Mouse (Mus musculus) layer of hippocampus, postnatal 14 days (tissue): ENCODE measurements around the gene Scamp1. TPM values are rescaled to one million over a fixed set of nuclear protein-coding genes. Genes with fewer than 3 reads are reported as not detected.

ENCODE experiments used
- DNase-seq, 2 experiments: peaks; one replicate each; pipeline ENCODE4 v3.0.0; 2021 to 2022; ENCODE audit warnings: low spot score in 2 of 2, mixed read lengths in 1 of 2
- total RNA-seq, 2 experiments: library from RNA; stranded (reverse); gene quantifications; 2 replicates each; pipeline ENCODE4 v1.2.3; 2021

Scamp1 gene
- total RNA-seq, 2 experiments from 2014 or later = 180 to 182 TPM

- no peak for DNase-seq
Measured at GRCm38 (mm10) chr13:94180477-94181420, 104.9 kb downstream of the Scamp1 start.

- DNase-seq = peak; percentile 82 to 93
Measured at GRCm38 (mm10) chr13:94178401-94179040, 107.1 kb downstream of the Scamp1 start.

GRCm38 (mm10) chr13:94177148-94177547 lies 108.5 kb downstream of the Scamp1 start:
- peak in 1 of 2 experiments; percentile 60 for DNase-seq

DNA sequence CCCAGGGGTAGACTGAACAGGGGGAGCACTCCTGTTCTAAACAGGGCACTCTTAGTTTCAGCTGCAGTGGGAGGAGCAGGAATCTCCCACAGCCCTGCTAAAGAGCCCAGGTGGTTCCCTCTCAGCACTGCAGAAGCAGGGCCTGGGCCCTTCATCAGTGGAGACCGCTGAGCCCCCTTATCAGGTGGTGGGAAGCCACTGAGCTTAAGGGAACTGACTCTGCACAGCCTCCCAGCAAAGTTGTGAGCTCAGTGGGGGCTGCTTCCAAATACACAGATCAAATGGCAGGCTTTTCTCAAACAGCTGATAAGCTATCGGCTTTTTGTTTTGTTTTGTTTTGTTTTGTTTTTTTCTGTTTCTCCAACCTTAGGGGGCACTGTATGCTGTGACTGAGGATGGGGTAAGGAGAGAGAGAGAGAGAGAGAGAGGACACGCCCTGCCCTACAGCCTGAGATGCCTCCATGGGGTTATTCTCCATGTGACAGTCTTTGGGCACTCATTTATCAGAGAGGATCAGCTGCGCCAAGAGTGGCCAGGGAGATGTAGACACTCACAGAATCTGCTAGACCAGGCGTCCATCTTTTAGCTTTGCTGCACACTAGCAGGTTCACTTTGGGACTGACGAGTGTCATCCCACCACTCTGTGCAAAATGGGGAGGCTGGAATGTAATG lies 110.1 kb downstream of the Scamp1 start:
- no peak for DNase-seq

DNA sequence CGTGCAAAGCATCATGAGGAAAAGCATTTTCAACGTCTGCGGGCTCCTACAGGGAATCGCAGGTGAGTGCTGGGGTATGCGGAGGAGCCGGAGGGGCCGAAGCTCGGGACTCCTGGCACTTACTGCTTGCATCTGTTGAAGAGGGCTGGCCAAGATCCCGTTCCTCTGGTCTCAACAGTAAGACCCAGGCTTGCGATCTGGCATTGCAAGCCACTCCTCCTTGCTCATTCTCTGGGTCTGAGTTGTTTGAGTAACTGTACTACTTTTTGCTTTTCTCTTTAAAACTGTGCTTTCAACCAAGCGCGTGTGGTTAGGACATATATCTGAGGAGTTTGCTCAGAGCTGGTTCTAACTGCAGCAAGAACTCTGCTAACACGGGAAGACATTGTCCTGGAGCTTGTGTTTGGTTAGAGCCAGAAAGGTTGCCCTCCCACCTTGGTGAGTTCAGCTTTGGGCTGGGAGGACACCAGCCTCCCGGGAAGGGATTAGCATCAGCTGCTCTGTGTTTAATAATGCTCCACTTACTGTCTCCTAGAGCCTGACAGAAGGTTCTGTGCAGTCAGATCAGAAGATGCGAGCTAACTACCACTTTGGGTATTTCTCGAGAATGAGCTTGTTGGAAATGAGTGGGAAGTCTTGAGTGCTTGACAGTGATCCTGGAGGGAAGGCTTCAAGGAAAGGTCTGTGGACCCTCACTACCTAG lies 110.9 kb downstream of the Scamp1 start:
- DNase-seq = no peak

- DNase-seq = peak in 1 of 2 experiments; percentile 48
Measured at GRCm38 (mm10) chr13:94173633-94174576, 111.8 kb downstream of the Scamp1 start.

- no peak for DNase-seq
Measured at GRCm38 (mm10) chr13:94172533-94173310, 112.9 kb downstream of the Scamp1 start.

- DNase-seq = no peak
Measured at GRCm38 (mm10) chr13:94171612-94172011, 114.0 kb downstream of the Scamp1 start.

DNA sequence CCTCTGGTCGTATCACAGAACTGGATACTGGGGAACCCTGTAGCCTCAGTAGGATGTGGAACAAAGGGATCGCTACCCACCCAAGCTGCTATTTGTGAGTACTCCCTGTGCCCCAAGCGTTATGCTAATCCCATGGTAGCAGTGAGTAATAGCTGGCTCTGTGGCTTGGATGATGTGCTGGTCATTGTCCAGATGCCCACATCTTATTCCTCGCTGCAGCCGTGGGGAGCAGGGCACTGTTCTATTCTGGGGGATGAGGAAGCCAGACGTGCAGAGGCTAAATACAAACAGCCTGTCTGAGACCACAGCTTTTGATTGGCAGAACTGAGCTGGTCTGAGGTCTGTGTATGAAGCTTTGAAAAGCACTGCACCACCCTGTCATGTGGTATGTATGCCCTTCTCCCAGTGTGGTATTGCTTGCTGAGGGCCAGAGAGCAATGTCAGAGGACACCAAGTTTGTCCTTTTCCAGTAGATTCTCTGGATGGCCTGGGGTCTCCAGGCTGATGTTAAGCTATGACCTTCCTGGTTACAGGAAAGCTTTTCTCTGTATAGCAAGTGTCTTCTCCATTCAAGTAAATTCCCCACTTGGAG lies 116.2 kb downstream of the Scamp1 start:
- DNase-seq = no peak

DNA sequence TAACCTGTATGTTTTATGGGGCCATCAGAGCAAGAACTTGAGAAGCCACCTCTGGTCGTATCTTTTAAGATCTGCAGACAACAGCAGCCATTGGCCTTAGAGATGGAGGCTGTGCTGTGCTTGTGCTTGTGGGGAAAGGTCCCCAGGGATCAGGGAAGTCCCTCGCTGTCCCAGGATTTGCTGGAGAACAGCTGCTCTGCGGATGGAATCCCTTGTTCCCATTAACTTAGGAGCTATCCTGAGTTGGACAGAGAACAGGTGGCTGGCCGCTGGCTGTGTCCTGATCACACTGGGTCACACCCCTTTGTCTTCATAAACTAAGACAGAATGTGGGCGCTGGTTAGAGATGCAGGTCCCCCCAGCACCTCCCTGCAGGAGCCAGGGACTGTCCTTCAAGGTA lies 117.3 kb downstream of the Scamp1 start:
- DNase-seq = no peak

DNA sequence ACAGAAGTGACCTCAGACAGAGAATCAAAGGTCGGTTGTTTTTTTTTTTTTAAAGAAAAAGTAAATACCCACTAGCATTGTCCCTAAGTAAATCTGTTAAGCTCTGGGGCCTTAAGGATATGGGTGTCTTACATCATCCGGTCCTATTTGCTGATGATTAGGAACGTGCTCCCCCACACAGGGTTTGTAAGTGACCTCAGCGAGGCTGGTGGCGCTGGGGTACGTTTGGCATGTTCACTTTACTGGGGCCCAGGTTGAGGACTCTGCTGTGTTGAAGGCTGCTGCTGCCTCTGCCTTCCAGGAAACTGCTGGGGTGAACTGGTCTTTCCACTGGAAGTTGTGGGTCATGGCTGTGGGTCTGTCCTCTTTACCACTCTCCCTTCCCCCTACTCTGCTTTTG lies 121.2 kb downstream of the Scamp1 start:
- no peak for DNase-seq

DNA sequence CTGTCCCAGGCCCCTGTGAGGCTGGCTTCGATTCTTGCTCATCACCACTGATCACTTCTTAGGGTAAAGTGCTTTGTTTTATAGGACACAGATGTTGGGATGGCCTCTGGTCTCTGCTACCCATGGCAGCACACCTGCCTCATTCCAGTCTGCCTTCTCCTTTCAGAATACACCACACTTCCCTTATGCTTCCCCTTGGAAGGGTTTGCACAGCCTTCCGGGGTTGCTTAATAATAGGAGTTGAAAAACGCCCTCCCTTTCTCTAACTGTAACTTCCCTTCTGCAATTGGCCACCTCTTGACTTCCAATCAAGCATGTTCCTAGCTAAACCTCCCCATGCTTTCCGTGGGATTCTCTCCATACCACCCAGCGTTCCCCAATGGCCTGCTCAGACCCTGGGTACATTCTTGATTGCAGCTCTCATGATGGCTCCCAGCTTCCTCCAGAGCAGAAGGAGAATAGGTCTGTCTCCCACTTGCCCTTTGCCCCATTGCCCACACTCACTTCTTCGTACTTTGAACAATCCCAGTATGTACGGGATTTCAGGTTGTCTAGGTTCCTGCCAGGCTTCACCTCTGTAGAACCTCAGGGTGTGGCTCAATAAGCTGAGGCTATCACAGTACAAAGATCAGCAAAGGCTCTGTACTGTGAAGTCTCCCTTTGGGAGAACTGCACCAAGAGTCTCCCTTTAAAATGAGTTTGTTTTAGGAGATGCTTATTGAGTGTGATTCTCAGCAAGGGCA lies 126.0 kb downstream of the Scamp1 start:
- DNase-seq = no peak

DNA sequence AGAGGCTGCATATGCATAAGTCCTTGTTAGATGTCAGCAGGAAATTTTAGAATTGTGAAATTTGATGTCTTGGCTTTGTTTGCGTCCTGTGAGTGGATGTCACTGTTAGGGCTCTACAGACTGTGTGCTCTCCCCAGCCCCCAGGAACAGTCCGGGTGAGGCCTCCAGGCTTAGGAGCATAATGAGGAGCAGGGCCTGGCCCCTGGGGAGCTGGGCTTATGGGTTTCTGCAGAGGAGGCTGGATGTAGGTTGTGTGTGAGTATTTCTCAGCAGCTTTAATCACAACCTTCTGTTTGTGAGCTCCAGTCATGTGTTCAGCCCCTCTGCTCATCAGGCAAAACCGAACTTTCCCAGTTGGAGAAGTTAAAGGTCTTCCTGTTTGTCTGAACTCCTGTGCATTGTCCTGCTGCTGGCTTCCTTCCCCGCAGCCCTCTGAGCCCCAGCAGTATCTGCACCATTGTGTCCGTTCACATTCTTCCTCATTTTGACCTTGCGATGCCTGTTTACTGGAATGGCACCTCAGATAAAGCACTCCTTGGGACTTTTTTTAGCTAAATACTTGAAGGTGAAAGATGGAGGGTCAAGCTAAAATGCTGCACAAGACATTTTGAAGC lies 126.7 kb downstream of the Scamp1 start:
- DNase-seq = no peak

DNA sequence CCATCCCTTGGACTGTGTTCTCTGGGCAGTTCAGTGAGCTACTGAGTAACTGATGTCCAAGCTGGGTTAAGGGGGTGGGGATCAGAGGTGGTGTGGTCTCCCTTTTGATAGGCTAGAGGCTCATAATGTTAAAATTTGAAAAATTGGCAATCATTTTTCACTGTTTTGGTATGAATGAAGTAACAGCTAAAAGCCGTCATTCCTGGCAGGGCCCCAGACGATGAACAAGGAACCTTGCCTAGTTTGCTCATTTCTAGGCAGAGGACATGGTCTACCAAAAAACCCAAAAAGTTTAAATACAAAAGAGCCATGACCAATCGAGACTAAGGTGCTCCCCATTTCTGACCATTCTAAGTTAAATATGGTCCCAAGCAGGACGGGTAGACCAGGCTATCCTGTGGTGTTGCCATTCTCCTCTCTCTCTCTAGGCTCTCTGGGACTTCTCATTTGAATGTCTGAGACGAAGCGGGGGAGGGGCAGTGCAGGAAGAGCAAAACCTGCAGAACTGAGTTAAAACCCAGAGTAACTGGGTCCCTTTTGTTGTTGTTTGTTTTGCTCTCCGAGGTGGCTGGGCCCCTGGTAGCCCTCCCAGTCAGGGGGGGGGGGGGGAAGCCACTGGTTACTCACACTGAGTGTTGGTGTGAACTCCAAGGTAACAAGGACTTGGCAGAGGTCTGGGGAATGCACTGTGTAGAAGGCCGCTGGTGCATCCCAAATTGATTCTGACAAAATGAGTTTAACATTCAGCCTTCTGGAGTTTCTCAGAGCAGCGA lies 129.8 kb downstream of the Scamp1 start:
- no peak for DNase-seq

DNA sequence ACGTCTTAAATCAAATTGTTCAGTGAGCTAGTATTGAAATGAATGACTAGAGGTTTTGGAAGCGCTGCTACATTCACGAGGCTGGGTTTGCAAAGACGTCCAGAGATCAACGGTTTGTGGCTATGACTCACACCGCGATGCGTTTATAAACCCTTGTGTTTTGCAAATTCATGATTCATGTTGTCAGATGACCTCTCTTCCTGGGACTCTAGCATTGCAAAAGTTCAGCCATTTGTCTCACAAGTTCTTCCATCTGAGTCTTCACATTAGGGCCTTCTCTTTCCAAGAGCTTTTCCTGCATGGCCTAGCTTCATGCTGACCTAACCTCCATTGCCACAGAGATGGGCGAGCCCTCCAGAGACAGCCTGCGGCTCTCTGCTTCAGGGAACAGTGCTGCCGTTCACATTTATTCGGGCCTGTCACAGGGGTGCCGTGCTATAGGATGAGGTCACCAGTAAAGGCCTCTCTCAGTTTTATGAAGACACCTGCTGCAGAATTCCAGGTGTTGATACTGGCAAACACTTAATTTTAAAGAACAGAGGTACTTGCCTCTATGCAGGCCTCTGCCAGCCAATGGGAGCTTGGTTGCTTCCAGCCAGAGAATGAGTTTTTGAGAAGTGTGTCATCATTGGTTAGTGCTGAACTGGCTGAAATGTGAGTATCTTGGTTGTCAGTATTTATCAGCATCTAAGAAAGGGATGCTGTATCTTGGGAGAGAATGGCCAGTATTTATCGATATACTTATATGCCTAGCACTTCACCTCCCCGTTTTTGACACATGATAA lies 131.0 kb downstream of the Scamp1 start:
- no peak for DNase-seq

GRCm38 (mm10) chr13:94153658-94154057 lies 132.0 kb downstream of the Scamp1 start:
- DNase-seq = no peak
